Mouse (Mus musculus) limb, embryonic 14.5 days (tissue): ENCODE results near the gene Arfgef2. TPM values are rescaled to one million over a fixed set of nuclear protein-coding genes. Genes with fewer than 3 reads are reported as not detected.

Experiments
- ATAC-seq: fragments of 200-750 bp; cut with Nextera tagmentation; 2 replicates; pipeline ENCODE4 v1.8.0; 2017; ENCODE audit warnings: low read depth, moderate number of reproducible peaks, moderate TSS enrichment; ENCODE audit not compliant: low FRiP score
- DNase-seq: peaks from one replicate; pipeline ENCODE4 v3.0.0-alpha.2; 2015; ENCODE audit warnings: low spot score
- H3K27ac ChIP-seq: fragments of 300-500 bp; sonication (generic); replicated peaks from 2 replicates; pipeline ENCODE4 v1.5.1; 2014; ENCODE audit warnings: low read depth, mild to moderate bottlenecking, low read length, moderate library complexity, mixed read lengths
- H3K27me3 ChIP-seq: fragments of 300-500 bp; sonication (generic); 2 replicates; pipeline ENCODE4 v1.6.1; 2014; ENCODE audit warnings: low read length, mixed read lengths; ENCODE audit not compliant: control insufficient read depth, insufficient read depth
- H3K36me3 ChIP-seq: fragments of 300-500 bp; sonication (generic); 2 replicates; pipeline ENCODE4 v1.6.1; 2014; ENCODE audit warnings: mild to moderate bottlenecking, low read length, moderate library complexity, mixed read lengths; ENCODE audit not compliant: control insufficient read depth, insufficient read depth
- H3K4me1 ChIP-seq: fragments of 300-500 bp; sonication (generic); 2 replicates; pipeline ENCODE4 v1.6.1; 2014; ENCODE audit warnings: antibody characterized with exemption, low read length, mixed read lengths; ENCODE audit not compliant: control insufficient read depth, insufficient read depth
- H3K4me2 ChIP-seq: fragments of 300-500 bp; sonication (generic); replicated peaks from 2 replicates; pipeline ENCODE4 v1.6.1; 2014; ENCODE audit warnings: low read depth, mild to moderate bottlenecking, low read length, moderate library complexity; ENCODE audit not compliant: severe bottlenecking
- H3K4me3 ChIP-seq: fragments of 300-500 bp; sonication (generic); replicated peaks from 2 replicates; pipeline ENCODE4 v1.5.1; 2014; ENCODE audit warnings: low read length
- H3K9ac ChIP-seq: fragments of 300-500 bp; sonication (generic); 2 replicates; pipeline ENCODE4 v1.6.1; 2014; ENCODE audit warnings: mild to moderate bottlenecking, low read depth, low read length, moderate library complexity; ENCODE audit not compliant: severe bottlenecking
- H3K9me3 ChIP-seq: fragments of 300-500 bp; sonication (generic); 2 replicates; pipeline ENCODE4 v1.6.1; 2016; ENCODE audit warnings: low read length; ENCODE audit not compliant: control insufficient read depth
- POLR2A ChIP-seq: fragments of 200-500 bp; IDR thresholded peaks from 2 replicates; pipeline ENCODE4 v1.8.0; 2012; ENCODE audit warnings: inconsistent platforms, mild to moderate bottlenecking, moderate library complexity, borderline replicate concordance; ENCODE audit not compliant: insufficient read depth, insufficient read length; ENCODE audit errors: extremely low read depth
- WGBS: fragments of 180-500 bp; shearing (Covaris S2); extraction: QIAGEN DNeasy Blood & Tissue Kit; methylation state at CpG from one replicate; pipeline ENCODE4 v1.1.7; 2014; 5-methylcytosine and 5-hydroxymethylcytosine counted together
- polyA plus RNA-seq, 2 experiments: library from polyadenylated mRNA; depleted of rRNA in 1 of 2; stranded (reverse) in 1 of 2; unstranded in 1 of 2; fragments of >200 nt; fragmentation: Nextera tagmentation in 1 of 2; extraction: Ambion mirVana in 1 of 2; gene quantifications; 2 replicates each; pipeline versions ENCODE4 v1.2.1 to v1.2.3; 2012 to 2014

Gene Arfgef2
- polyA plus RNA-seq, 2 experiments = 6.1 to 10.5 TPM

GRCm38 (mm10) chr2:166824386-166824785 lies 19.0 kb downstream of the Arfgef2 start:
- Histone ChIP-seq H3K9me3 (no peaks in the 10 kb centered on the region), H3K4me3 (no peak overlapping the region), H3K27ac (no peak overlapping the region), H3K4me1 (no peaks in the 10 kb centered on the region), H3K9ac (no peak overlapping the region), H3K27me3 (no peaks in the 10 kb centered on the region), H3K36me3 (peaks cover 3% of the 10 kb centered on the region; the same call in 1 of the 2 replicates), H3K4me2 (no peak overlapping the region)
- no peak for ATAC-seq
- DNase-seq = no peak
- no peak for TF ChIP-seq POLR2A
- 74% methylated on average over 5 of the region's 5 CpGs for WGBS

- peaks cover 3% of the 10 kb centered on the region; the same call in 1 of the 2 replicates for H3K36me3 ChIP-seq
- ATAC-seq (no peak), DNase-seq (no peak)
- no peaks in the 10 kb centered on the region for H3K9me3 ChIP-seq
- no peaks in the 10 kb centered on the region for H3K27me3 ChIP-seq
- no peaks in the 10 kb centered on the region for H3K4me1 ChIP-seq
- WGBS = 93% methylated on average over 5 of the region's 5 CpGs
- H3K4me2 ChIP-seq = no peak overlapping the region
- no peak for TF ChIP-seq POLR2A
- H3K4me3 ChIP-seq = no peak overlapping the region
- no peak overlapping the region for H3K27ac ChIP-seq
- H3K9ac ChIP-seq = no peak overlapping the region
Observed at GRCm38 (mm10) chr2:166824998-166825397, 19.6 kb downstream of the Arfgef2 start.

- Histone ChIP-seq H3K9me3 (no peaks in the 10 kb centered on the region), H3K36me3 (peaks cover 3% of the 10 kb centered on the region; the same call in 1 of the 2 replicates), H3K9ac (no peak overlapping the region), H3K27me3 (no peaks in the 10 kb centered on the region), H3K4me1 (no peaks in the 10 kb centered on the region), H3K27ac (no peak overlapping the region), H3K4me2 (no peak overlapping the region), H3K4me3 (no peak overlapping the region)
- DNase-seq (no peak), ATAC-seq (no peak)
- WGBS = 90% methylated on average over 8 of the region's 8 CpGs
- no peak for TF ChIP-seq POLR2A
Observed at GRCm38 (mm10) chr2:166826491-166827224, 21.3 kb downstream of the Arfgef2 start.

- no peak overlapping the region for H3K4me3 ChIP-seq
- no peak for ATAC-seq
- H3K36me3 ChIP-seq = peaks cover 3% of the 10 kb centered on the region
- no peaks in the 10 kb centered on the region for H3K27me3 ChIP-seq
- no peak overlapping the region for H3K9ac ChIP-seq
- no peak overlapping the region for H3K27ac ChIP-seq
- 88% methylated on average over 12 of the region's 12 CpGs for WGBS
- DNase-seq = no peak
- H3K9me3 ChIP-seq = no peaks in the 10 kb centered on the region
- H3K4me2 ChIP-seq = no peak overlapping the region
- no peaks in the 10 kb centered on the region for H3K4me1 ChIP-seq
- TF ChIP-seq POLR2A = no peak
Observed at GRCm38 (mm10) chr2:166828306-166828705, 22.9 kb downstream of the Arfgef2 start.

- ATAC-seq = no peak
Observed at GRCm38 (mm10) chr2:166830350-166830749, 25.0 kb downstream of the Arfgef2 start.

More at GRCm38 (mm10) chr2:166830350-166830749, 25.0 kb downstream of the Arfgef2 start:
- no peak overlapping the region for H3K4me3 ChIP-seq
- no peak overlapping the region for H3K4me2 ChIP-seq
- H3K9me3 ChIP-seq = no peaks in the 10 kb centered on the region
- H3K27ac ChIP-seq = no peak overlapping the region
- H3K4me1 ChIP-seq = no peaks in the 10 kb centered on the region
- no peak overlapping the region for H3K9ac ChIP-seq
- no peak for TF ChIP-seq POLR2A
- H3K27me3 ChIP-seq = no peaks in the 10 kb centered on the region
- peaks cover 12% of the 10 kb centered on the region for H3K36me3 ChIP-seq
- no peak for DNase-seq
- 72% methylated on average over 5 of the region's 5 CpGs for WGBS
